Mouse (Mus musculus) right cerebral cortex, postnatal 25 days (tissue): Measurements from ENCODE around the gene Casq2.

Experiments used
- DNase-seq: peaks from one replicate; pipeline ENCODE4 v3.0.0; 2022

Gene Casq2

DNA sequence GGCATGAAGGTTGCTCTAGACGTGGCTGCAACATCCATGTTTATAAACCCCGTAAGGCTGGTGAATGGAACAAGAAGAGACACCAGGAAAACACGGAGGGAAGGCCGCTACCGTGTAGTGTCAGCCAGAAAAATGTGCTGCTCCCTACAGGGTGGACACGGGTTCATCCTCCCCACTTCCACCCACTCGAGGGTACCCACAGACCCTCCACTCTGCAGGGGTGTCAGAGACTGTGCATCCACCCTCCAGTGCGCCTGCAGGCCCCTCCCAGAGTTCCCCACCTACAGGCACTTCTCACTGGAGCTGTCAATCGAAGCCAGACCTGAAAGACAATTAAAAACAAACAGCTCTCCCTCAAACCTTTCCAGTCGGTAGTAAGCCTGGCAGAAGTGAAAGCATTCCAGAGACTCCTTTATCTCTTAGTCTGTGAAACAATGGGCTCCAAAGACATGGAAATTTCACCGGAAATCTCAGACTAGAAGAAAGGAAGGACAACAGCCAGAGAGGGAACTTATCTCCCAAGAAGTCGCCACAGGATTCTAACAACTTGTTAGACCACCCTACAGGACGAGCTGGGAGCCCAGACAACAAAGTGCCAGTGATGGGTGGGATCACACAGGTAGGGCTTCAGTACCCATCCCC lies 2.5 kb upstream of the Casq2 start:
- DNase-seq, result no peak

DNA sequence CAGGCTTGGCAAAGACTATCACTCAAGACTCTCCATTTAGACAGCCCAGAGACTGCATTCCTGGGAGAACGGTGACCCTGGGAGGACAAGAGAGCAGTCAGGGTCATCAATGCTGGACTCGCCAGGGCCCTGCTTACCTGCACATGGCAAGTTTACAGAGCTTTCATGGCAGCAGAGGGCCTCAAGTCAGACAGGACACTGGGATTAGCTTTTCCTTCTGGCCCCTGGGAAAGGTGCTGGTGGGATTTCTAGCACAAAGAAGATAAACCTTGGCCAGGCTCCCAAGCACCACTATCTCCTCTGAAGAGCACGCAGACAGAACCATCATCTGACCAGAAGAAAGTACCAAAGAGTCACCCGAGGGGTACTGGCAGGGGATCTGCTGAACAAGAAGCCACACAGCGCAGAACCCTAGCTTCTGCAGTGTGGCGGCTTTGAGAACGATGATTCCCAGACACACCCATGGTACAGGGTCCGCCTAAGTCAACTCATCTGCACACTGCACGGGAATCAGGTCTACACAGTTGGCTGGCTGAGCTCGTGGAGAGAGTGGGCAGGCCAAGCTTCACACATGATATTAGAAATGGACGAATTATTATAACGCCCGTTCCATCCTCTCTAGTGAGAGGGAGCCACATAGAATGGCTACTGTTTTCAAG lies 1.3 kb upstream of the Casq2 start:
- no peak for DNase-seq

DNA sequence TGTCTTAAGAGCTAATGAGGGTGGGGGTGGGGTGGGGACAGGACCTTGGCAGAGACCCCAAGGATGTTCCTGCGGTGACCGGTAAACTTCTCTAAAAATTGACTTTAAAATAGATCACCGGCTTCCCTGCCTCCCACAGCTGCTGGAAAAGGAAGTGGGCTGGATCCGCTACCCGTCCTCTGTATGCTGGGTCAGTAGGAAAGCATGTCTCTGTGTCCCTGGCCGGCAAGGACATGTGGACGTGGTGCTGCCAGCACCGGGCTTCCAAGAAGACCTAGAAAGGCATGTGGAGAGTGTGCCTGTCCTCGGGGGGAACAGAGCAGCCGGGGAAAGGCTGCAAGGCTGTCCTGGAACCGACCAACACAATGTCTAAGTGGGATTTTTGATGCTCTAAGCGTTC lies 496 bp upstream of the Casq2 start:
- no peak for DNase-seq

GRCm38 (mm10) chr3:102094841-102095240 lies 8.6 kb downstream of the Casq2 start:
- DNase-seq, result no peak

DNA sequence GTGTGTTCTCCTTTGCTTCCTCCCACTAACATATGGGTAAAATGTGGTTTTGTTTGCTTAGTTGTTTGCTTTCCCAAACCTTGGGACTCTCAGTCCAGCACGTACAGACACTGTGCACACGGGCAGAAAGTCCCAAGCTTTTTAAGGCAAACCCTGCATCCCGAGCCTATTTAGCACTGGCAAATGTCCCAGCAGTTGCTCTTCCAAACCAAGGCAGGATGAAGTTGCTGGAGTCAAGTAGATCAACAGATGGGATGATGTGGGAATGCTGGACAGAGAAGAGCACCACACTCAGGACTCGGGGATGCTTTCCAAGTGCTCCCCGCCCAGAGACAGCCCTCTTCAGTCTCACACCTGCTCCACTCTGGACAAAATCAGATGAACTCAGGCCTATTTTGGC lies 9.2 kb downstream of the Casq2 start:
- no peak for DNase-seq

- DNase-seq, result no peak
These were observed 10.2 kb downstream of the Casq2 start for GRCm38 (mm10) chr3:102096366-102096765.

- DNase-seq, result no peak
These were observed 10.8 kb downstream of the Casq2 start for GRCm38 (mm10) chr3:102096976-102097375.

DNA sequence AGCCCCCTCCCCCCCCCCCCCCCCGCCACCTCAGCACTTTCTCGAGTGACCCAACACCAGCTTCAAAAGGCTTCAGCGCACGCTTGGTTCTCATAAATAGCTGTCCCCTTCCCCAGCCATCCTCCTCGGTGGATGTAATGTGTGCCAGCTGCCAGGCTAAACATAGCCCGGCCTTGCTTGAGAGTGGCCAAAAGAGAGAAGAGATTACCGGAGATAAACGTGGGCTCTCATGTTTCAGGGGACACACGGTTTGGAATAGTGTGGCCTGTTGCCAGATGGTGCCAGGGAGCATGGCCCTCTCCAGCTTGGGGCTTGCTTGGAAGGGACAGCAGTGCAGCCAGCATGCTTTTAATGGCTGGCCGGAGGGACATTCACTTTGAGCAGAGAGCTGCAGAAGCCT lies 13.0 kb downstream of the Casq2 start:
- no peak for DNase-seq

- no peak for DNase-seq
These were observed 13.6 kb downstream of the Casq2 start for GRCm38 (mm10) chr3:102099793-102100192.

- DNase-seq, result no peak
These were observed 15.2 kb downstream of the Casq2 start for GRCm38 (mm10) chr3:102101445-102101844.

DNA sequence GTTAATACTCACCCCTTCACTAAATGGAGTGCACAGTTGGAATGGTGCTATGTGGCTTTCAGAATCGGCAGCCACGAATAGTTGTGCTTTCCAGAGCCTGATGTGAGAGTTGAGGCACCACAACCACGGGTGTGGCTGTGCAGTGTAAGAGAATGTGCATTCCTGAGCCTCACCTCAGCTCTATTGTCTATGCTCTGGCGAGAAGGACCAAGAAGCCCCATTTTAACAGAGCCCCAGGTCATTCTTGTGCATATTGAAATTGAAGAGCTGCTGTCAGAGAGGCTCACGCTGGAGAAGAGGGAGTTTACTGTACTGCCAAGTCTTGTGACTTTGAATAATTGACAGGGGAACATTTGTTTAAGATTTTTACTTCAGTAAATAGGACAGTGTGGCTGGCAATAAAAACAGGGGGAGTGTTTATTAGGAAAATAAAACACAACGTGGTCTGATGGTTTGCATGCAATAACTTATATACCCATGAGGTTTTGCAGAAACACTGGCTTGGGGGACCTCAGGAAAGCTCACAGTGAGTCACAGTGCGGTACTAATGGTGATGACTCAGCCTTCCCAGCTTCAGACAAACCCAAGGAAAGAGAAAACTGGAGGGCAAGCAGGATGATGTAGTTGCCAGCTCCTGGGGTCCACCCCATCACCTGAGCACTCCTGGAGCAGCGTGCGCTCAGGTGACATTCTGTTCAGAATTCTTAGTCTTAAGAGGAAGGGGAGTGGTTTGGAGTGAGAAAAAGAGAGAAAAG lies 17.8 kb downstream of the Casq2 start:
- DNase-seq, result no peak

DNA sequence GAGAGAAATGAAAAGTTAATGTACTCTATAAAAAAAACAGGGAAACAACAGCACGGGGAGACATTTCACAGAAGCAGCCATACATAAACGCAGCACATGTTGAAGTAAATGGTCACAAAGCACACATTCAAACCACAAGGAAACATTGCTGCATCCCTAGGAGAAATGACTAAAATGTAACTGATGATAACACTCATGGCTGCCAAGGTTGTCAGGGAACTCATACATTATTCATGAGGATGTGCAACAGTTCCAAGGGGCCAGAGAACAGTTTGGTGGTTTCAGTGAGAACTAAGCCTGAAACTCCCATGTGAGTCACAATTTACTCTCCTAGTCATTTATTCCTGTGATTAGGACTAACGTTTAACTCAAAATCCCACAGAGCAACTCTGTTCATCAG lies 22.0 kb downstream of the Casq2 start:
- DNase-seq, result no peak

GRCm38 (mm10) chr3:102111979-102112599 lies 25.9 kb downstream of the Casq2 start:
- DNase-seq, result no peak

- DNase-seq, result no peak
These were observed 34.7 kb downstream of the Casq2 start for GRCm38 (mm10) chr3:102120947-102121346.

DNA sequence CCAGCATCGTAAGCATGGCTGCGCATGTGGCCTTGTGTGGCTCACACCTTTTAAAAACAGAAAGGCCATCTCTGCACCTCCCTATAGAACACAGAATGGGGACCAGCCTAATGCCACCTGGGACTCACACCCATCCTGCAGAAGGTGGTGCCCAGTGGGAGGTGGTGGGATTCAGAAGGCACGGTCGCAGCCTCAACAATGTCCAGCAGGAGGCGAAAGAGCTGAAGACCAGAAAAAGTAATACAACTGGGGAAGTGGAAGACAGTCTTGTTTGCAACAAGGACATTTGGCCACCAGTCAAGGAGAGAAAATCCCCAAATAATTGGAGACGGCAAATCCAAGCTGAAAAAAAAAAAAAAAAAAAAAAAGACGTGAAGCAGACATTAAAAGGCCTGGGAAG lies 35.8 kb downstream of the Casq2 start:
- no peak for DNase-seq

DNA sequence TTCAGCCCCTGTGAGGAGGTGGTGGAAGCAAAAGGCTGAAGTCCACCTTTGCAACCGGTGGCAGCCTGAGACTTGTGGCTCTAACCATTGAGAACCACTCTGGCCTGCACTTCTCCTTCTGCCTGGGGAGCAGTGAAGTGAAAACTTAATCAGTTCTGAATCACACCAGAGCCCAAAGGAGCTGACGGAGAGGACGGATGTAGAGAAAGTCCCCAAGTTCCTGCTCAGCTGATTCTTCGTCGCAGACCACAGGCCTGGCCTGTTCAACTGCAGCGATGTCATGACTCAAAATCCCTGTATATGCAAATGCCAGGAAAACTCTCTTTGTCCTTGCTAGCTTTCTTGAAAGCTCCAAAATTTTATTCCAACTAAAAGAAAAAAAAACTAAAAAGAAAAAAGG lies 37.4 kb downstream of the Casq2 start:
- DNase-seq, result no peak

DNA sequence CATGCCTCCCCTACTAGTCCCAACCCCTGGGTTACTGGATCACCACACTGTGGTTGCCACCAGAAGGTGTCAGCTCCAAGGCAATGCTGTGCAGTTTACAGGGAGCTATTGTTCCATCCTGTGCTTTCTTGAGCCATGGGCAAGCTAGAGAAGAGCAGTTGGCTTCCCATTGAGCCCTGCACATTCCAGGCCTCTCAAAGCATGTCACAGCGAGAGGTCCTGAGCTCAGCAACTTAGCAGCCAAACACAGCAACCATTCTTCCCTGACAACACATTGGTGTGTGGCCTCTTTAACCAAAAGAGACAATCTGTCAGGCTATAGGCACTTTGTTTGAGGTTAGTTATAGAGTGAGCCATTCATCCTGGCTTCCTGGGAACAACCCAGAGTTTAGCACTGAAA lies 39.3 kb downstream of the Casq2 start:
- no peak for DNase-seq

- no peak for DNase-seq
These were observed 40.9 kb downstream of the Casq2 start for GRCm38 (mm10) chr3:102127114-102127513.

GRCm38 (mm10) chr3:102128242-102128641 lies 42.0 kb downstream of the Casq2 start:
- no peak for DNase-seq

- no peak for DNase-seq
These were observed 44.3 kb downstream of the Casq2 start for GRCm38 (mm10) chr3:102130478-102130877.

- no peak for DNase-seq
These were observed 45.6 kb downstream of the Casq2 start for GRCm38 (mm10) chr3:102131627-102132324.

GRCm38 (mm10) chr3:102135389-102136113 lies 49.3 kb downstream of the Casq2 start:
- DNase-seq, result no peak
